Mouse (Mus musculus) thymus, postnatal 14 days (tissue): ENCODE data around the gene Ak7.

Experiments used
- DNase-seq: peaks from one replicate; pipeline ENCODE4 v3.0.0; 2021

The Ak7 gene

GRCm38 (mm10) chr12:105705799-105706487, at the start of gene Ak7:
Ak7 (plus strand) TSS chr12:105705976.
- peak; percentile 65 for DNase-seq

- no peak for DNase-seq
These were observed 29.5 kb upstream of the Ak7 start for GRCm38 (mm10) chr12:105676274-105676673.

GRCm38 (mm10) chr12:105678211-105678610, 27.6 kb upstream of the Ak7 start:
- no peak for DNase-seq

- DNase-seq, result no peak
These were observed 27.0 kb upstream of the Ak7 start for GRCm38 (mm10) chr12:105678762-105679161.

GRCm38 (mm10) chr12:105683933-105684901, 21.6 kb upstream of the Ak7 start, which contains the start of gene Gskip:
Gskip (plus strand) TSS chr12:105684829.
- DNase-seq, result peak; percentile 46

GRCm38 (mm10) chr12:105685001-105685691, 20.6 kb upstream of the Ak7 start, which contains the start of gene Atg2b:
Atg2b (minus strand) TSS chr12:105685211.
- DNase-seq, result peak; percentile 96

GRCm38 (mm10) chr12:105686791-105687190, 19.0 kb upstream of the Ak7 start:
- DNase-seq, result no peak

- DNase-seq, result no peak
These were observed 18.4 kb upstream of the Ak7 start for GRCm38 (mm10) chr12:105687416-105687815.

- no peak for DNase-seq
These were observed 17.2 kb upstream of the Ak7 start for GRCm38 (mm10) chr12:105688546-105688945.

GRCm38 (mm10) chr12:105689435-105689834, 16.3 kb upstream of the Ak7 start:
- no peak for DNase-seq

GRCm38 (mm10) chr12:105694021-105694420, 11.8 kb upstream of the Ak7 start:
- no peak for DNase-seq

GRCm38 (mm10) chr12:105695848-105696247, 9.9 kb upstream of the Ak7 start:
- no peak for DNase-seq

- DNase-seq, result no peak
These were observed 8.5 kb upstream of the Ak7 start for GRCm38 (mm10) chr12:105697104-105697780.

GRCm38 (mm10) chr12:105700433-105700832, 5.3 kb upstream of the Ak7 start:
- no peak for DNase-seq

GRCm38 (mm10) chr12:105718616-105719015, 12.8 kb downstream of the Ak7 start:
- DNase-seq, result peak; percentile 68

GRCm38 (mm10) chr12:105720196-105720595, 14.4 kb downstream of the Ak7 start:
- no peak for DNase-seq

- no peak for DNase-seq
These were observed 15.8 kb downstream of the Ak7 start for GRCm38 (mm10) chr12:105721452-105722132.

GRCm38 (mm10) chr12:105722657-105723056, 16.9 kb downstream of the Ak7 start:
- DNase-seq, result peak; percentile 25

GRCm38 (mm10) chr12:105724616-105725015, 18.8 kb downstream of the Ak7 start:
- no peak for DNase-seq

- no peak for DNase-seq
These were observed 20.0 kb downstream of the Ak7 start for GRCm38 (mm10) chr12:105725736-105726135.

- no peak for DNase-seq
These were observed 21.5 kb downstream of the Ak7 start for GRCm38 (mm10) chr12:105727268-105727667.

- DNase-seq, result peak; percentile 37
These were observed 22.2 kb downstream of the Ak7 start for GRCm38 (mm10) chr12:105727964-105728363.
